Mouse (Mus musculus) Patski (cell line): ENCODE data around the gene Stxbp2. TPM values are rescaled to one million over a fixed set of nuclear protein-coding genes. Genes with fewer than 3 reads are reported as not detected.

ENCODE experiments used
- ATAC-seq: fragments of 100-300 bp; one replicate; pipeline ENCODE4 v1.8.0; 2021
- CTCF ChIA-PET: fragments of 350-600 bp; sonication (Branson Sonifier 250); formaldehyde crosslinking; loops from one replicate; lab custom pipeline; 2022; ENCODE audit warnings: inconsistent platforms; lab: Charles Lee
- POLR2A ChIA-PET: fragments of 350-600 bp; sonication (Branson Sonifier 250); formaldehyde crosslinking; loops from one replicate; lab custom pipeline; 2022; ENCODE audit warnings: antibody characterized with exemption, inconsistent platforms; lab: Charles Lee
- DNase-seq: peaks from one replicate; pipeline ENCODE4 v3.0.0-alpha.2; 2011; ENCODE audit warnings: low read depth, low spot score
- H3K27me3 ChIP-seq: fragments of 371-371 bp; one replicate; pipeline ENCODE4 v1.5.1; 2021
- CTCF ChIP-seq: fragments of 100-300 bp; IDR thresholded peaks from one replicate; pipeline ENCODE4 v1.5.1; 2021
- in situ Hi-C: fragments of 300-500 bp; cut with MboI; formaldehyde crosslinking; loops from 3 replicates; pipeline ENCODE4 v1.11.1; 2018; ENCODE audit warnings: low pct_unique_long_range_greater_than_20kb, mixed read lengths
- polyA plus RNA-seq: library from polyadenylated mRNA; unstranded; gene quantifications from one replicate; pipeline ENCODE4 v1.2.3, GENCODE M21; 2021

The Stxbp2 gene
- polyA plus RNA-seq, 1 experiment from 2014 or later = 156 TPM

- ChIA-PET CTCF (no interaction called here), POLR2A (no interaction called here)
- DNase-seq (no peak), ATAC-seq (no peak)
- H3K27me3 ChIP-seq = peaks cover 21% of the 10 kb centered on the region
- in situ Hi-C loops = no loop called here
- no peak for TF ChIP-seq CTCF
Observed at GRCm38 (mm10) chr8:3690774-3691173, 60.0 kb downstream of the Stxbp2 start.

Other genes starting within 250 kb of the Stxbp2 start
- 37.0 TPM for gene Arhgef18, start 237.9 kb upstream of the Stxbp2 start, polyA plus RNA-seq
- 12.0 TPM for gene Pex11g, start 163.3 kb upstream of the Stxbp2 start, polyA plus RNA-seq
- not detected for gene Tex45, start 160.1 kb upstream of the Stxbp2 start, polyA plus RNA-seq
- 45.2 TPM for gene Zfp358, start 137.8 kb upstream of the Stxbp2 start, polyA plus RNA-seq
- 85.9 TPM for gene Mcoln1, start 130.5 kb upstream of the Stxbp2 start, polyA plus RNA-seq
- gene Pnpla6, start 115.6 kb upstream of the Stxbp2 start, polyA plus RNA-seq = 83.0 TPM
- gene C330021F23Rik, start 63.0 kb upstream of the Stxbp2 start, polyA plus RNA-seq = 3.3 TPM
- gene Camsap3, start 43.7 kb upstream of the Stxbp2 start, polyA plus RNA-seq = 18.5 TPM
- 48.4 TPM for gene Xab2, start 9.6 kb upstream of the Stxbp2 start, polyA plus RNA-seq
- 85.7 TPM for gene Pet100, start 9.4 kb upstream of the Stxbp2 start, polyA plus RNA-seq
- gene Pcp2, start 5.4 kb upstream of the Stxbp2 start, polyA plus RNA-seq = not detected
- gene Retn, start 24.8 kb downstream of the Stxbp2 start, polyA plus RNA-seq = 0.24 TPM
- not detected for gene Mcemp1, start 34.8 kb downstream of the Stxbp2 start, polyA plus RNA-seq
- 4.6 TPM for gene Fcor, start 41.4 kb downstream of the Stxbp2 start, polyA plus RNA-seq
- gene Trappc5, start 45.3 kb downstream of the Stxbp2 start, polyA plus RNA-seq = 24.8 TPM
- gene Fcer2a, start 63.2 kb downstream of the Stxbp2 start, polyA plus RNA-seq = 0.09 TPM
- gene Clec4g, start 89.7 kb downstream of the Stxbp2 start, polyA plus RNA-seq = not detected
- gene Cd209a, start 118.0 kb downstream of the Stxbp2 start, polyA plus RNA-seq = not detected
- gene Cd209e, start 223.4 kb downstream of the Stxbp2 start, polyA plus RNA-seq = not detected
- gene Cd209d, start 247.6 kb downstream of the Stxbp2 start, polyA plus RNA-seq = not detected